Mouse (Mus musculus): Measurements from ENCODE around the gene Man1c1. TPM values are rescaled to one million over a fixed set of nuclear protein-coding genes. Genes with fewer than 3 reads are reported as not detected.

The Man1c1 gene
- polyA plus RNA-seq, 1 experiment from 2014 or later, result 4.4 TPM

DNA sequence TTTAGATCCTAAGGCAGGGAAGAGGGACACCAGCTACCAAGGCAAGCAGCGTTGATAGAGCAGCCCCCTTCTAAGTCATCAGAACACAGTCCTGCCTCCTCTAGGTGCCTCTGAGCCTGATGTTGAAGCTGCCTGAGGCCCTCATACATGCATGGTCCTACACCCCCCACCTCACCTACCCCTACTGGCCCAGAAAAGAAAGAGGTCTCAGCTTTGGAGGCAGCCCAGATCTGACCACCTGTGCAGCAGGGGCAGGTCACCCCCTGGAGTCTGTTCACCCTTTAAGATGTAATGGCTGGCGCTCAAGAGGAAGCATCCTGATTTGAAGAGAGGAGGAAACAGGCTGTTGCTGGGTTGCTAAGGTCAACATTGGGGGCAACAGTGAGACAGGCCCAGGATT, 77.2 kb downstream of the Man1c1 start:
- no peak for ATAC-seq (replicated peaks; ENCODE audit: extremely low read depth, insufficient read depth, low FRiP score)
- H3K9ac ChIP-seq (ENCODE audit: low read length), result peak overlapping the region; percentile 8; the same call in 1 of the 2 replicates
- H3K27me3 ChIP-seq (ENCODE audit: control insufficient read depth, insufficient read depth, low read length), result no peaks in the 10 kb centered on the region
- no peaks in the 10 kb centered on the region for H3K9me3 ChIP-seq (replicated peaks; ENCODE audit: control insufficient read depth, low read length)
- H3K4me1 ChIP-seq (ENCODE audit: control insufficient read depth, insufficient read depth, low read length), result peaks cover 50% of the 10 kb centered on the region
- H3K36me3 ChIP-seq (ENCODE audit: control insufficient read depth, insufficient read depth), result no peaks in the 10 kb centered on the region
- 63% methylated on average over 2 of the region's 2 CpGs for WGBS
- H3K4me2 ChIP-seq (ENCODE audit: low read depth, low read length), result no peak overlapping the region
- H3K27ac ChIP-seq (ENCODE audit: low read length), result peak overlapping the region; percentile 93
- H3K4me3 ChIP-seq (ENCODE audit: low read length), result no peak overlapping the region

- 48% methylated on average over 4 of the region's 4 CpGs for WGBS
- no peak overlapping the region for H3K4me2 ChIP-seq (ENCODE audit: low read depth, low read length)
- no peaks in the 10 kb centered on the region for H3K27me3 ChIP-seq (ENCODE audit: control insufficient read depth, insufficient read depth, low read length)
- H3K4me3 ChIP-seq (ENCODE audit: low read length), result no peak overlapping the region
- H3K4me1 ChIP-seq (ENCODE audit: control insufficient read depth, insufficient read depth, low read length), result peaks cover 45% of the 10 kb centered on the region
- H3K36me3 ChIP-seq (ENCODE audit: control insufficient read depth, insufficient read depth), result no peaks in the 10 kb centered on the region
- H3K9ac ChIP-seq (ENCODE audit: low read length), result no peak overlapping the region; the same call in 1 of the 2 replicates
- H3K27ac ChIP-seq (ENCODE audit: low read length), result peak overlapping the region; percentile 93
- H3K9me3 ChIP-seq (replicated peaks; ENCODE audit: control insufficient read depth, low read length), result no peaks in the 10 kb centered on the region
- ATAC-seq (replicated peaks; ENCODE audit: extremely low read depth, insufficient read depth, low FRiP score), result no peak
Measured at GRCm38 (mm10) chr4:134626350-134626749, 77.7 kb downstream of the Man1c1 start.

DNA sequence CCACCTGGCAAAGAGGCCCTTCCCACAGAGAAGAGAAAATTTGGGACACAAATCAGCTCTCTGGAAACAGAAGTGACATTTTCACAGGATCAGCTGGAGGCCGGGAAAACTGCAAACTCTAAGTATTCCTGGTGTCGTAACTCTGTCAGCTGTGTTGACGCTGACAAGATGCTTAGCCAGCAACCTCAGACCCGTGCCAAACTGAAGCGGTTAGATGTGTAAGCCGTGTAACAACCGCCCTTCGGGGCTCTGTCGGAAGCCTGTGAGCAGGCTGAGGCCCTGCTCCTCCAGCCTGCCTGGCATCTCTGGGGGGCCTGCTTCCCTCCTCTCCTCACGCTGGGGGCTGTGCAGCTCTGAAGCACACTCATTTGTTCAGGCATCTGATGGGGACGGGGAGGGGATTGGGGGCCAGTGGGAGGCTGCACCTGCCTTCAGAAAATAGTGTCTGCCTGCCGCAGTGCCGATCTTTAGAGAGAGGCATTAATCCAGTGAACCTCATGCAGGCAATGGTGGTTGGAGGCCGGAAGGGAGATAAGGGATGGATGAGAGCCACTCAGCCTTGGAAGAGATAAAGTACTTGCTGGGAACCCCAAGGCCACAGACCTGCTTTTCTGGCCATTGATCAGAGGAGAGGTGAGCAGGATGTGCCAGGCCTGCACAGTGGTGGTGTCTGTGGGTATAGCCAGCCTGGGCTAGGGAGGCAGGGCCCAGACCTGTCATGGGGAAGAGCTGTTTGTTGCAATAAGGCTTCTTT, 79.8 kb downstream of the Man1c1 start:
- Histone ChIP-seq H3K4me1 (ENCODE audit: control insufficient read depth, insufficient read depth, low read length) (peaks cover 42% of the 10 kb centered on the region), H3K27ac (ENCODE audit: low read length) (peak overlapping the region; percentile 40), H3K27me3 (ENCODE audit: control insufficient read depth, insufficient read depth, low read length) (no peaks in the 10 kb centered on the region), H3K4me2 (ENCODE audit: low read depth, low read length) (no peak overlapping the region), H3K9me3 (replicated peaks; ENCODE audit: control insufficient read depth, low read length) (no peaks in the 10 kb centered on the region), H3K36me3 (ENCODE audit: control insufficient read depth, insufficient read depth) (no peaks in the 10 kb centered on the region), H3K9ac (ENCODE audit: low read length) (peak overlapping the region; percentile 54), H3K4me3 (ENCODE audit: low read length) (no peak overlapping the region)
- 18% methylated on average over 14 of the region's 14 CpGs for WGBS
- no peak; the same call in 1 of the 2 replicates for ATAC-seq (replicated peaks; ENCODE audit: extremely low read depth, insufficient read depth, low FRiP score)

- Histone ChIP-seq H3K27me3 (ENCODE audit: control insufficient read depth, insufficient read depth, low read length) (no peaks in the 10 kb centered on the region), H3K27ac (ENCODE audit: low read length) (no peak overlapping the region), H3K9ac (ENCODE audit: low read length) (no peak overlapping the region), H3K4me1 (ENCODE audit: control insufficient read depth, insufficient read depth, low read length) (peaks cover 19% of the 10 kb centered on the region), H3K9me3 (replicated peaks; ENCODE audit: control insufficient read depth, low read length) (no peaks in the 10 kb centered on the region), H3K4me3 (ENCODE audit: low read length) (no peak overlapping the region), H3K4me2 (ENCODE audit: low read depth, low read length) (no peak overlapping the region), H3K36me3 (ENCODE audit: control insufficient read depth, insufficient read depth) (no peaks in the 10 kb centered on the region)
- WGBS, result 69% methylated on average over 9 of the region's 9 CpGs
- ATAC-seq (replicated peaks; ENCODE audit: extremely low read depth, insufficient read depth, low FRiP score), result no peak
Measured at GRCm38 (mm10) chr4:134621695-134622094, 82.4 kb downstream of the Man1c1 start.

GRCm38 (mm10) chr4:134620246-134620645, 83.8 kb downstream of the Man1c1 start:
- Histone ChIP-seq H3K4me3 (ENCODE audit: low read length) (no peak overlapping the region), H3K36me3 (ENCODE audit: control insufficient read depth, insufficient read depth) (no peaks in the 10 kb centered on the region), H3K9ac (ENCODE audit: low read length) (no peak overlapping the region), H3K27me3 (ENCODE audit: control insufficient read depth, insufficient read depth, low read length) (no peaks in the 10 kb centered on the region), H3K9me3 (replicated peaks; ENCODE audit: control insufficient read depth, low read length) (no peaks in the 10 kb centered on the region), H3K4me2 (ENCODE audit: low read depth, low read length) (no peak overlapping the region), H3K27ac (ENCODE audit: low read length) (no peak overlapping the region), H3K4me1 (ENCODE audit: control insufficient read depth, insufficient read depth, low read length) (peaks cover 13% of the 10 kb centered on the region)
- 83% methylated on average over 8 of the region's 8 CpGs for WGBS
- ATAC-seq (replicated peaks; ENCODE audit: extremely low read depth, insufficient read depth, low FRiP score), result no peak

DNA sequence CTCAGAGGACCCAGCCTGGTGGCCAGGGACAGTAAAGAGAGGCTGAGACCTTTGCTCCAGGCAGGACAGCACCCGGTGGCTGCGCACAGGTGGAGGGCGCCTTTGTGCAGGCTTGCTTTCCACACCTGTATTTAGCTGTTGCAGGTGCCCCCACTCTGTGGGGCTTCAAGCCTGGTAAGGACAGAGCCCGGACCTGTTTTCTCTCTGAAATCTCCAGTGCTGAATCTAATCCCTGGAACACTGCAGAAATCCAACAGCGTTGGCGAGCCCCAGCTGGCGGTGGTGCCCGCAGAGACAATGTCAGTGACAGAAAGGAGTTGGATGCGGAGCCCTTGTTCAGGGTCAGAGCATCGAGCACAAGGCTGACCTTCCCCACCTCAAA, 84.6 kb downstream of the Man1c1 start:
- H3K4me3 ChIP-seq (ENCODE audit: low read length), result no peak overlapping the region
- WGBS, result 85% methylated on average over 10 of the region's 10 CpGs
- peaks cover 8% of the 10 kb centered on the region for H3K4me1 ChIP-seq (ENCODE audit: control insufficient read depth, insufficient read depth, low read length)
- H3K9ac ChIP-seq (ENCODE audit: low read length), result no peak overlapping the region
- no peak overlapping the region for H3K4me2 ChIP-seq (ENCODE audit: low read depth, low read length)
- ATAC-seq (replicated peaks; ENCODE audit: extremely low read depth, insufficient read depth, low FRiP score), result no peak
- H3K9me3 ChIP-seq (replicated peaks; ENCODE audit: control insufficient read depth, low read length), result no peaks in the 10 kb centered on the region
- H3K27me3 ChIP-seq (ENCODE audit: control insufficient read depth, insufficient read depth, low read length), result no peaks in the 10 kb centered on the region
- H3K27ac ChIP-seq (ENCODE audit: low read length), result no peak overlapping the region
- H3K36me3 ChIP-seq (ENCODE audit: control insufficient read depth, insufficient read depth), result no peaks in the 10 kb centered on the region

- WGBS, result 79% methylated on average over 13 of the region's 13 CpGs
- H3K9me3 ChIP-seq (replicated peaks; ENCODE audit: control insufficient read depth, low read length), result no peaks in the 10 kb centered on the region
- no peaks in the 10 kb centered on the region for H3K27me3 ChIP-seq (ENCODE audit: control insufficient read depth, insufficient read depth, low read length)
- no peak overlapping the region for H3K27ac ChIP-seq (ENCODE audit: low read length)
- no peak overlapping the region for H3K9ac ChIP-seq (ENCODE audit: low read length)
- no peak overlapping the region for H3K4me2 ChIP-seq (ENCODE audit: low read depth, low read length)
- no peaks in the 10 kb centered on the region for H3K36me3 ChIP-seq (ENCODE audit: control insufficient read depth, insufficient read depth)
- ATAC-seq (replicated peaks; ENCODE audit: extremely low read depth, insufficient read depth, low FRiP score), result no peak
- peaks cover 2% of the 10 kb centered on the region for H3K4me1 ChIP-seq (ENCODE audit: control insufficient read depth, insufficient read depth, low read length)
- no peak overlapping the region for H3K4me3 ChIP-seq (ENCODE audit: low read length)
Measured at GRCm38 (mm10) chr4:134618810-134619488, 85.1 kb downstream of the Man1c1 start.

DNA sequence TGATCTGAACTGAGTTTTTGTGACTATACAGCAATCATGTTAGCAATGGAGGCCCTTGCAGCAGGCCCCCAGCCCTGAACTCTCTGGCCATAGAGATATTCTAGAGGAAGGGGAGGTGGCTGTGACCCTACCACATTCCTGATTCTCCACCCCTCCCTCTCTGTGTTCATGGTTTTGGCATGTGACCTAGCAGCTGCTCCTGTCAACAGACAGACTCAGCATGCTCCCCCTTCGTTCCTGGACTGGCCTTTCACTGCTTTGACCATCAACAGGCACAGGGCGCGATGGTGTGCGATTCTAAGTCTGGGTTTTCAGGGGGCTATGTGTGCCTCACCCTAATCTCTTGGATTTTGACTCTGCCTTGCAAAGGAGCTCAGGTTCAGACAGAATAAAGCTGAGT, 86.3 kb downstream of the Man1c1 start:
- H3K9me3 ChIP-seq (replicated peaks; ENCODE audit: control insufficient read depth, low read length), result no peaks in the 10 kb centered on the region
- H3K4me2 ChIP-seq (ENCODE audit: low read depth, low read length), result no peak overlapping the region
- H3K27ac ChIP-seq (ENCODE audit: low read length), result no peak overlapping the region
- no peaks in the 10 kb centered on the region for H3K27me3 ChIP-seq (ENCODE audit: control insufficient read depth, insufficient read depth, low read length)
- ATAC-seq (replicated peaks; ENCODE audit: extremely low read depth, insufficient read depth, low FRiP score), result no peak
- H3K4me3 ChIP-seq (ENCODE audit: low read length), result no peak overlapping the region
- 69% methylated on average over 4 of the region's 4 CpGs for WGBS
- H3K4me1 ChIP-seq (ENCODE audit: control insufficient read depth, insufficient read depth, low read length), result no peaks in the 10 kb centered on the region
- no peaks in the 10 kb centered on the region for H3K36me3 ChIP-seq (ENCODE audit: control insufficient read depth, insufficient read depth)
- H3K9ac ChIP-seq (ENCODE audit: low read length), result no peak overlapping the region

- 87% methylated on average over 15 of the region's 15 CpGs for WGBS
- H3K4me2 ChIP-seq (ENCODE audit: low read depth, low read length), result no peak overlapping the region
Measured at GRCm38 (mm10) chr4:134615929-134616625, 88.0 kb downstream of the Man1c1 start.

More at GRCm38 (mm10) chr4:134615929-134616625, 88.0 kb downstream of the Man1c1 start:
- ATAC-seq (replicated peaks; ENCODE audit: extremely low read depth, insufficient read depth, low FRiP score), result no peak
- Histone ChIP-seq H3K27me3 (ENCODE audit: control insufficient read depth, insufficient read depth, low read length) (no peaks in the 10 kb centered on the region), H3K9me3 (replicated peaks; ENCODE audit: control insufficient read depth, low read length) (no peaks in the 10 kb centered on the region), H3K4me1 (ENCODE audit: control insufficient read depth, insufficient read depth, low read length) (peaks cover 13% of the 10 kb centered on the region; the same call in 1 of the 2 replicates), H3K27ac (ENCODE audit: low read length) (no peak overlapping the region), H3K36me3 (ENCODE audit: control insufficient read depth, insufficient read depth) (no peaks in the 10 kb centered on the region), H3K4me3 (ENCODE audit: low read length) (no peak overlapping the region), H3K9ac (ENCODE audit: low read length) (no peak overlapping the region)

All from heart, embryonic 16.5 days (tissue).